Mouse (Mus musculus) gastrocnemius, postnatal 14 days (tissue): ENCODE data around the gene Txk. TPM values are rescaled to one million over a fixed set of nuclear protein-coding genes. Genes with fewer than 3 reads are reported as not detected.

Source experiments
- DNase-seq: peaks from one replicate; pipeline ENCODE4 v3.0.0; 2021; ENCODE audit warnings: mixed read lengths
- intact Hi-C: fragments of 180-260 bp; cut with DNase I; formaldehyde crosslinking; loops from one replicate; pipeline ENCODE4 v1.15.1; 2025; ENCODE audit warnings: low total_unique reads
- total RNA-seq, 2 experiments: library from RNA; stranded (reverse); gene quantifications; 2 replicates each; pipeline ENCODE4 v1.2.3; 2021

Txk gene
- total RNA-seq, 2 experiments from 2014 or later = 0.04 TPM; not detected in 1

- no peak for DNase-seq
- intact Hi-C loops = no loop called here
Measured at GRCm38 (mm10) chr5:72647958-72648595, 104.5 kb downstream of the Txk start.

DNA sequence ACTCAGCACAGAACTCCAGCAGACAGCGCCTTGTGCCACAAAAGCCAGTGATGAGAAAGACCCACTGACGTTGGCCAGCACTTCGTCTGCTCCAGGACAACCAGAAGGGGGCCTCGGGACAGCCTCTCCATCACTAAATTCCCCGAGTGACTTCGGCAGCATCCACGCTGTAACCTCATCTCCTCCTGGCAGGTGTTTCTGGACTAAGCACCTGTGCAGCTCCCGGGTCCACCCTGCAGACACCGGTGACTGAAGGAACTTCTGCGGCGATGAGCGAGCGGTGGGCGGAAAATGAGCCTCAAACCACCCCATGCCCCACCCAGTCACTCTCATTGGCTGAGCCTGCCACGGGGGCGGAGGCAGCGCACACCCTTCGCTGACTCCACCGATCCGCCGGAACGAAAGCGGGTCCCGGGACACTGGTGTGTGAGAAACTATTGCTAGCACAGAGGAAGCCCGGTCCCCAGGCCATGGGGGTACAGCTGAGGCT lies 105.1 kb downstream of the Txk start, which contains the start of gene Nipal1:
Gene Nipal1 (plus strand): TSS at position 378 of the 490 bp plus-strand sequence.
- peak; percentile 49 for DNase-seq
- intact Hi-C loops = no loop called here

DNA sequence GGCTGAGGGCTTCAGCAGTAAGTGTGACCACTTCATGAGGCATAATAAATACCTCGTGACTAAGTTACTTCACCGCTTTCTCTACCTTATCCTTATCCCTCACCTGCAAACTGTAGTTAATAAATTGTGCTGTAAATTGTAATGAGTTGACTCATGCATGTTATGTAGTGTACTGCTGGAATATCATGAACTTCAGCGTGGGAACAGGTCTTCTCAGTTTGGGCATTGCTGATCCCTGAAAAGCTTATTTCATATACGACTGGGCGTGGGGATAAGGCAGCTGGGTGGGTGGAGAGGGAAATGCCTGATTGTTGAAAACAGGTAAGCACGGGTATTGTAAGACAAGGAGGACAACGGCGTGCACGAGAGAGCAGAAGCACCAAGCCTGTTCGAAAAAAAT lies 105.6 kb downstream of the Txk start:
- intact Hi-C loops = no loop called here
- DNase-seq = no peak

- intact Hi-C loops = no loop called here
- no peak for DNase-seq
Measured at GRCm38 (mm10) chr5:72646131-72646530, 106.4 kb downstream of the Txk start.

Other genes with a start within 250 kb of the Txk start
- gene Corin, start 248.3 kb downstream of the Txk start, total RNA-seq = under 1 TPM; 0.29 to 0.42 TPM
- 1 to 10 TPM; 4.0 to 4.3 TPM for gene Nfxl1, start 193.1 kb downstream of the Txk start, total RNA-seq
- not detected for gene Zar1, start 171.5 kb downstream of the Txk start, total RNA-seq
- not detected for gene Gm5868, start 165.2 kb downstream of the Txk start, total RNA-seq
- gene Cnga1, start 108.5 kb downstream of the Txk start, total RNA-seq = not detected
- under 1 TPM in 1 of 2 experiments, not detected in 1; 0.41 TPM for gene Nipal1, start 105.0 kb downstream of the Txk start, total RNA-seq
- gene Tec, start 115.7 kb upstream of the Txk start, total RNA-seq = 1 to 10 TPM; 2.0 to 2.4 TPM
- gene Slain2, start 161.5 kb upstream of the Txk start, total RNA-seq = 10 to 100 TPM; 76.2 to 79.5 TPM
- gene Gm10135, start 221.9 kb upstream of the Txk start, total RNA-seq = not detected